Mouse (Mus musculus) heart, adult 2 months (tissue): ENCODE results near the gene Prkaca. TPM values are rescaled to one million over a fixed set of nuclear protein-coding genes. Genes with fewer than 3 reads are reported as not detected.

ENCODE experiments used
- DNase-seq, 2 experiments: peaks; one replicate each; pipeline ENCODE4 v3.0.0; 2021
- H3K27ac ChIP-seq: fragments of 200-600 bp; 2 replicates; pipeline ENCODE4 v1.8.1; 2022
- H3K27me3 ChIP-seq: fragments of 200-500 bp; 2 replicates; pipeline ENCODE4 v1.6.1; 2012; ENCODE audit warnings: mild to moderate bottlenecking, low read length, inconsistent platforms, mixed read lengths; ENCODE audit not compliant: control insufficient read depth, insufficient read depth
- H3K36me3 ChIP-seq: fragments of 200-500 bp; 2 replicates; pipeline ENCODE4 v1.6.1; 2012; ENCODE audit warnings: low read length, inconsistent platforms; ENCODE audit not compliant: control insufficient read depth, insufficient read depth
- H3K4me1 ChIP-seq: fragments of 200-500 bp; 2 replicates; pipeline ENCODE4 v1.6.1; 2011; ENCODE audit warnings: low read length; ENCODE audit not compliant: control insufficient read depth, insufficient read depth
- H3K4me3 ChIP-seq: fragments of 200-600 bp; 2 replicates; pipeline ENCODE4 v1.8.1; 2022
- H3K79me2 ChIP-seq: fragments of 200-500 bp; replicated peaks from 2 replicates; pipeline ENCODE4 v1.6.1; 2012; ENCODE audit warnings: mild to moderate bottlenecking, inconsistent platforms, low read length, moderate library complexity, mixed read lengths; ENCODE audit not compliant: control insufficient read depth, insufficient read depth
- H3K9ac ChIP-seq: fragments of 200-500 bp; 2 replicates; pipeline ENCODE4 v1.6.1; 2012; ENCODE audit warnings: low read depth, mild to moderate bottlenecking, control low read depth, inconsistent platforms, low read length, mixed read lengths
- CTCF ChIP-seq: fragments of 200-600 bp; IDR thresholded peaks from 2 replicates; pipeline ENCODE4 v1.8.1; 2022; ENCODE audit warnings: antibody characterized with exemption, mild to moderate bottlenecking, moderate library complexity
- EP300 ChIP-seq: fragments of 200-500 bp; IDR thresholded peaks from 2 replicates; pipeline ENCODE4 v1.6.1; 2011; ENCODE audit warnings: low read depth, low read length, control low read depth; ENCODE audit not compliant: insufficient read depth
- POLR2A ChIP-seq: fragments of 200-500 bp; IDR thresholded peaks from 2 replicates; pipeline ENCODE4 v1.6.1; 2011; ENCODE audit warnings: mild to moderate bottlenecking, low read depth, low read length, control low read depth; ENCODE audit not compliant: insufficient read depth
- WGBS: fragments of 180-500 bp; shearing (Covaris S2); methylation state at CpG from one replicate; pipeline ENCODE4 v1.1.7; 2018; 5-methylcytosine and 5-hydroxymethylcytosine counted together
- intact Hi-C: fragments of 180-260 bp; cut with DNase I; formaldehyde crosslinking; loops from one replicate; pipeline ENCODE4 v1.15.1; 2025
- polyA plus RNA-seq: library from polyadenylated mRNA; depleted of rRNA; stranded (reverse); fragments of >200 nt; gene quantifications from 2 replicates; pipeline ENCODE4 v1.2.3, GENCODE M21; 2012
- total RNA-seq, 2 experiments: library from RNA; stranded (reverse); gene quantifications; 2 replicates each; pipeline ENCODE4 v1.2.3; 2021

The Prkaca gene
- total and polyA plus RNA-seq, 3 experiments, result 239 to 331 (median 306) TPM

DNA sequence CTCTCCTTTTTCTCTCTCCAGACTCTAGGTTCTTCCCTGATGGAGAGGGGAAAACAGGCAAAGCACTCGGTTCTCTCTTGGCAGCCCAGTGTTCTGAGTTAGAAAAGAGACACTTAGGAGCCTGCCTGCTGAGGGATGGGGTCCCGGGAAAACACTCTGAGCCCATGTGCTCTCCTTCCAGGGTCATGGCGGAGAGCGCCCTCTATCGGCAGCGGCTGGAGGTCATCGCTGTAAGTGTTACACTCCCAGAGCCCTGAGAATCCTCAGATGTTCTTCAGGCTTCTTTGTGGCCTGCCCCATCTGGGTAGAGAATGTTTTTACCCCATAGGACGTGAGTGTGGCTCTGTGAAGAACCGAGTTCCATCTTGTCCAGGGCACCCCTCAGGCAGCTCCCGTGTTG is 51.4 kb downstream of the Prkaca start:
- no peaks in the 10 kb centered on the region for H3K79me2 ChIP-seq
- H3K27ac ChIP-seq, result no peak overlapping the region
- H3K4me3 ChIP-seq, result no peak overlapping the region
- DNase-seq, result peak; percentile 43 to 62
- H3K27me3 ChIP-seq, result no peaks in the 10 kb centered on the region; the same call in 1 of the 2 replicates
- peaks cover 4% of the 10 kb centered on the region; the same call in 1 of the 2 replicates for H3K36me3 ChIP-seq
- no peak for TF ChIP-seq EP300
- TF ChIP-seq CTCF, result peak; percentile 72
- no peak for TF ChIP-seq POLR2A
- no peak overlapping the region for H3K9ac ChIP-seq
- peaks cover 9% of the 10 kb centered on the region for H3K4me1 ChIP-seq
- 28% methylated on average over 10 of the region's 10 CpGs for WGBS
- intact Hi-C loops, result loop anchor here (2.0 kb wide), 1 partner anchor 13 kb away; no protein-coding TSS in a partner anchor

DNA sequence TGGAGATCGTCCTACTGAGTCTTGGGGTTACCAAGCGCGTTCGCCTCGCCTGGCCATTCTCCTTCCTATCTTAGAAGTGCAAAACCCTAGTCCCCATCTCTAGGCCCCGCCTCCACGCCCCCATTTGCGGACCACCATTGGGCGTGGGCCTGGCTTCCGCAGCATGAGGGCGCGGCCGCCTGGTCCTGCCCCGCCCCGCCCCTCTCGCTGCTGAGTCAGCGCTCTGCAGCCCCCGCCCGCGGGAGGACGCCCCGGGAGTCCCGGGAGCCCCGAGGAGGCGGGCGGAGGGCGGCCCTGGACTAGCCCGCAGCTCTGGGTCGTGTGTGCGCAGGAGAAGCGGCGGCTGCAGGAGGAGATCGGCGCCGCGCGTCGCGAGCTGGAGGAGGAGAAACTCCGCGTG is 53.1 kb downstream of the Prkaca start:
- DNase-seq, result peak; percentile 43 to 62
- intact Hi-C loops, result loop anchor here (2.0 kb wide), 1 partner anchor 15 kb away; no protein-coding TSS in a partner anchor
- Histone ChIP-seq H3K4me1 (peaks cover 9% of the 10 kb centered on the region), H3K36me3 (peaks cover 4% of the 10 kb centered on the region; the same call in 1 of the 2 replicates), H3K27me3 (no peaks in the 10 kb centered on the region; the same call in 1 of the 2 replicates), H3K27ac (no peak overlapping the region), H3K79me2 (no peaks in the 10 kb centered on the region), H3K4me3 (peak overlapping the region; percentile 37), H3K9ac (peak overlapping the region; percentile 21; the same call in 1 of the 2 replicates)
- 4% methylated on average over 41 of the region's 41 CpGs for WGBS
- TF ChIP-seq EP300 (no peak), POLR2A (no peak)

DNA sequence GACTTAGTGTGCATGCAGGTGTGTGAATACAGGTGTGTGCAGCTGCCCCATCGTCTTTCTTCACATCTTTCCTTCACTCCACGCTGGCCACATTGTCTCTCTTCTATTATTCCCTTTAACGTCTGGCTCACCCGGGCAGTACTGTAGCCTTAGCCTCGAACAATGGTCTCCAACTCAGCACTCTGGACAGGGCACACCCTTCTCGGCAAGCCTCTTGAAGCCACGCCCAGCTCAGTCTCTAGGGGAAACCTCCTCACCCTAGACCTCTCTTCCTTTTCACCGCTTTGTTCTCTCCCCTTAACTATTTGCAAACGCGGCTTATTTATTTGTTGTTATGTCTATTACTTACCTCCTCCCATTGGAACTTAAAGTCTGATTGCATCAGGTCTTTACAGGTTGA is 54.7 kb downstream of the Prkaca start:
- intact Hi-C loops, result no loop called here
- H3K36me3 ChIP-seq, result peaks cover 4% of the 10 kb centered on the region; the same call in 1 of the 2 replicates
- no peak overlapping the region for H3K27ac ChIP-seq
- H3K4me3 ChIP-seq, result no peak overlapping the region
- H3K27me3 ChIP-seq, result no peaks in the 10 kb centered on the region
- H3K79me2 ChIP-seq, result no peaks in the 10 kb centered on the region
- no peak for DNase-seq
- TF ChIP-seq CTCF, result no peak
- WGBS, result 14% methylated on average over 10 of the region's 10 CpGs
- H3K9ac ChIP-seq, result no peak overlapping the region
- H3K4me1 ChIP-seq, result peaks cover 9% of the 10 kb centered on the region

DNA sequence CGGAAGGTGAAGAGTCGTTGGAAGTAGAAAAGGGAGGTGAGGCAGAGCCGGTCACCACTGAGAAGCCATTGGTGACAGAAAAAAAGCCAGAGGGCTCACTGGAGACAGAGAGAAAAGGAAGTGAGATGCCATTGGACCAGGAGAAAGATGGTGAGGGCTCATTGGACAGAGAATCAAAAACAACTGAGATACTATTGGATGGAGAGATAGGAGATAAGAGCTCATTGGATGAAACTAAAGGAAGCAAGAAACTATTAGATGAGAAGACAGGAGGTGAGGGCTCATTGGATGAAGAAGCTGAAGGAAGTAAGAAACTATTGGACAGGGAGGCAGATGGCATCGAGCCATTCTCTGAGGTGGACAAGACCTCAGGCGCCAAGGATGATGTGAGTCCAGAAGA is 56.5 kb downstream of the Prkaca start:
- no peak overlapping the region for H3K9ac ChIP-seq
- intact Hi-C loops, result no loop called here
- WGBS, result 81% methylated on average over 5 of the region's 5 CpGs

DNA sequence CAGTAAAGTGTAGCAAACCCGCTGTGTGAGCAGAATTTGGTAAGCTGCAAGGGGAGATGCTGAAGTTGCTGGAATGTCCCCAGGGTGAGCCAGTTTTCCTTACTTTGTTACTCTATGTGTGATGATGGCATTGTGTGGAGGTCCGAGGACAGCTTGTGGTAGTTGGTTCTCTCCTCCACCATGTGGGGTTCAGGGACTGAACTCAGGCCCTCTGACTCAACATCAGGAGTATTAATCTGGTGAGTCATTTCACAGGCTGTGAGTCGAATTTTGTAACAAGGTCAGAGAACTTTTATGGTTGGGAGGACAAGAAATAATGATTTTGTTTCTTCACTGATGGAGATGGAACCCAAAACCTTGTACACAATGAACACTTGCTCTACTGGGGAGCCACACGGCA is 60.0 kb downstream of the Prkaca start:
- Histone ChIP-seq H3K9ac (no peak overlapping the region), H3K4me3 (no peak overlapping the region), H3K27ac (no peak overlapping the region), H3K27me3 (no peaks in the 10 kb centered on the region), H3K79me2 (no peaks in the 10 kb centered on the region), H3K4me1 (peaks cover under 1% of the 10 kb centered on the region; the same call in 1 of the 2 replicates), H3K36me3 (no peaks in the 10 kb centered on the region)
- no peak for DNase-seq
- WGBS, result 79% methylated on average over 4 of the region's 4 CpGs
- intact Hi-C loops, result no loop called here
- TF ChIP-seq CTCF (no peak), EP300 (no peak), POLR2A (no peak)

More for the DNA sequence above, 56.5 kb downstream of the Prkaca start:
- Histone ChIP-seq H3K4me1 (no peaks in the 10 kb centered on the region), H3K36me3 (no peaks in the 10 kb centered on the region), H3K4me3 (no peak overlapping the region), H3K27me3 (no peaks in the 10 kb centered on the region), H3K27ac (no peak overlapping the region), H3K79me2 (no peaks in the 10 kb centered on the region)
- no peak for DNase-seq
- TF ChIP-seq POLR2A (no peak), CTCF (no peak), EP300 (no peak)

DNA sequence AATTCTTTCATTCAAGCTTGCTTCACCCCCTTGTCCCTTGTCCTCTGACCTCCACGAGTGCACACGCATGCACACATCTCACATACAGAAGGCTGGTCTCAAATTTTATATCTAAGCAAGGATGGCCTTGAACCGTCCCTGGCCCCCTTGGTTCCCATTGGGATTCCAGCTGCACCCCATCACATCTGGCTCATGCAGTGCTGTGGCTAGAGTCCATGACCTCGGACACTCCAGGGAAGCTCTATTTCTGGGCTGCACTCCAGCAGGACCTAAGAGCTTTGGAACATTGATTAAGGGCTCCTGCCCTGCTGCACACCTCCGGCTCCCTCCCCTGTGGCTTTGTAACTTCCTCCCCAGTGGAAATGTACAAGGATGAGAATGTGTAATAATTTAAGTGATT is 65.2 kb downstream of the Prkaca start:
- H3K36me3 ChIP-seq, result no peaks in the 10 kb centered on the region
- peaks cover 2% of the 10 kb centered on the region for H3K4me1 ChIP-seq
- no peak overlapping the region for H3K4me3 ChIP-seq
- WGBS, result 44% methylated on average over 5 of the region's 5 CpGs
- H3K9ac ChIP-seq, result no peak overlapping the region
- peak; percentile 56 to 68 for DNase-seq
- TF ChIP-seq CTCF (no peak), POLR2A (no peak), EP300 (no peak)
- intact Hi-C loops, result loop anchor here (2.0 kb wide), 2 partner anchors 27 to 149 kb away; partner anchors contain the start of gene Gm10643
- H3K27me3 ChIP-seq, result no peaks in the 10 kb centered on the region
- no peak overlapping the region for H3K27ac ChIP-seq
- no peaks in the 10 kb centered on the region for H3K79me2 ChIP-seq
